Mouse (Mus musculus): ENCODE data around the gene Ovca2. TPM values are rescaled to one million over a fixed set of nuclear protein-coding genes. Genes with fewer than 3 reads are reported as not detected.
"Not testable (repeated sequence)": the region's sequence is repeated elsewhere in the genome, so short reads cannot be mapped to it uniquely, and the experiment has no call there.

Ovca2 gene
- polyA plus RNA-seq, 1 experiment = 19.5 TPM

GRCm38 (mm10) chr11:75190905-75191441 is 12.3 kb upstream of the Ovca2 start, which contains the start of gene Dph1:
Gene Dph1, minus strand, starts transcription at chr11:75191241.
- H3K4me3 ChIP-seq (ENCODE audit: insufficient read depth, low read length) = peak within 1 kb of the TSS; percentile 68
- H3K4me1 ChIP-seq (ENCODE audit: control insufficient read depth, insufficient read depth, low read length) = 0 out of 2 replicates have a peak, but pooled peaks cover 2% of the 10 kb centered on the region
- TF ChIP-seq POLR2A (IDR thresholded peaks at IDR 0.05; ENCODE audit: extremely low read depth, insufficient read depth, low read length) (no peak), CTCF (IDR thresholded peaks at IDR 0.05; ENCODE audit: extremely low read depth, insufficient read depth, low read length) (no peak)
- H3K27ac ChIP-seq (ENCODE audit: insufficient read depth, low read length) = no peak within 1 kb of the TSS

GRCm38 (mm10) chr11:75190371-75190724 is 11.7 kb upstream of the Ovca2 start:
- H3K4me1 ChIP-seq (ENCODE audit: control insufficient read depth, insufficient read depth, low read length) = 0 out of 2 replicates have a peak, but pooled peaks cover 2% of the 10 kb centered on the region
- TF ChIP-seq POLR2A (IDR thresholded peaks at IDR 0.05; ENCODE audit: extremely low read depth, insufficient read depth, low read length) (no peak; the same call in 1 of the 2 replicates), CTCF (IDR thresholded peaks at IDR 0.05; ENCODE audit: extremely low read depth, insufficient read depth, low read length) (no peak)
- no peak overlapping the region for H3K27ac ChIP-seq (ENCODE audit: insufficient read depth, low read length)
- peak overlapping the region; percentile 68 for H3K4me3 ChIP-seq (ENCODE audit: insufficient read depth, low read length)

GRCm38 (mm10) chr11:75189713-75190370 is 11.2 kb upstream of the Ovca2 start:
- Histone ChIP-seq H3K27ac (ENCODE audit: insufficient read depth, low read length) (no peak overlapping the region), H3K4me1 (ENCODE audit: control insufficient read depth, insufficient read depth, low read length) (0 out of 2 replicates have a peak, but pooled peaks cover 2% of the 10 kb centered on the region), H3K4me3 (ENCODE audit: insufficient read depth, low read length) (peak overlapping the region; percentile 68)
- TF ChIP-seq CTCF (IDR thresholded peaks at IDR 0.05; ENCODE audit: extremely low read depth, insufficient read depth, low read length) = no peak
- TF ChIP-seq POLR2A (IDR thresholded peaks at IDR 0.05; ENCODE audit: extremely low read depth, insufficient read depth, low read length) = no peak

- H3K4me1 ChIP-seq (ENCODE audit: control insufficient read depth, insufficient read depth, low read length) = peaks cover 2% of the 10 kb centered on the region; the same call in 1 of the 2 replicates
- no peak overlapping the region for H3K4me3 ChIP-seq (ENCODE audit: insufficient read depth, low read length)
- peak overlapping the region; percentile 83 for H3K27ac ChIP-seq (ENCODE audit: insufficient read depth, low read length)
- no peak for TF ChIP-seq POLR2A (IDR thresholded peaks at IDR 0.05; ENCODE audit: extremely low read depth, insufficient read depth, low read length)
- TF ChIP-seq CTCF (IDR thresholded peaks at IDR 0.05; ENCODE audit: extremely low read depth, insufficient read depth, low read length) = no peak
Observed at GRCm38 (mm10) chr11:75184986-75185385, 6.4 kb upstream of the Ovca2 start.

GRCm38 (mm10) chr11:75184573-75184972 is 5.9 kb upstream of the Ovca2 start:
- Histone ChIP-seq H3K4me3 (ENCODE audit: insufficient read depth, low read length) (no peak overlapping the region), H3K4me1 (ENCODE audit: control insufficient read depth, insufficient read depth, low read length) (peaks cover 2% of the 10 kb centered on the region), H3K27ac (ENCODE audit: insufficient read depth, low read length) (peak overlapping the region; percentile 83)
- TF ChIP-seq CTCF (IDR thresholded peaks at IDR 0.05; ENCODE audit: extremely low read depth, insufficient read depth, low read length) = no peak
- 0 out of 2 replicates have a peak, but pooled peaks have one; percentile 1 for TF ChIP-seq POLR2A (IDR thresholded peaks at IDR 0.05; ENCODE audit: extremely low read depth, insufficient read depth, low read length)

GRCm38 (mm10) chr11:75183917-75184570 is 5.4 kb upstream of the Ovca2 start:
- Histone ChIP-seq H3K4me1 (ENCODE audit: control insufficient read depth, insufficient read depth, low read length) (peaks cover 2% of the 10 kb centered on the region), H3K4me3 (ENCODE audit: insufficient read depth, low read length) (no peak overlapping the region), H3K27ac (ENCODE audit: insufficient read depth, low read length) (peak overlapping the region; percentile 83)
- TF ChIP-seq CTCF (IDR thresholded peaks at IDR 0.05; ENCODE audit: extremely low read depth, insufficient read depth, low read length) (no peak), POLR2A (IDR thresholded peaks at IDR 0.05; ENCODE audit: extremely low read depth, insufficient read depth, low read length) (0 out of 2 replicates have a peak, but pooled peaks have one; percentile 4)

GRCm38 (mm10) chr11:75178011-75178410 is 624 bp downstream of the Ovca2 start:
- Histone ChIP-seq H3K4me1 (ENCODE audit: control insufficient read depth, insufficient read depth, low read length) (no peaks in the 10 kb centered on the region; the same call in 1 of the 2 replicates), H3K27ac (ENCODE audit: insufficient read depth, low read length) (no peak overlapping the region), H3K4me3 (ENCODE audit: insufficient read depth, low read length) (peak overlapping the region; percentile 49)
- TF ChIP-seq POLR2A (IDR thresholded peaks at IDR 0.05; ENCODE audit: extremely low read depth, insufficient read depth, low read length) = no peak
- TF ChIP-seq CTCF (IDR thresholded peaks at IDR 0.05; ENCODE audit: extremely low read depth, insufficient read depth, low read length) = no peak

- H3K4me1 ChIP-seq (ENCODE audit: control insufficient read depth, insufficient read depth, low read length) = not testable (repeated sequence)
Observed at GRCm38 (mm10) chr11:75174574-75174973, 4.1 kb downstream of the Ovca2 start.

GRCm38 (mm10) chr11:75173799-75174165 is 4.9 kb downstream of the Ovca2 start:
- Histone ChIP-seq H3K27ac (ENCODE audit: insufficient read depth, low read length) (peak overlapping the region; percentile 54), H3K4me3 (ENCODE audit: insufficient read depth, low read length) (peak overlapping the region; percentile 47), H3K4me1 (ENCODE audit: control insufficient read depth, insufficient read depth, low read length) (no peaks in the 10 kb centered on the region; the same call in 1 of the 2 replicates)
- TF ChIP-seq CTCF (IDR thresholded peaks at IDR 0.05; ENCODE audit: extremely low read depth, insufficient read depth, low read length) (no peak), POLR2A (IDR thresholded peaks at IDR 0.05; ENCODE audit: extremely low read depth, insufficient read depth, low read length) (peak; percentile 74)

More at GRCm38 (mm10) chr11:75174574-75174973, 4.1 kb downstream of the Ovca2 start:
- not testable (repeated sequence) for H3K27ac ChIP-seq (ENCODE audit: insufficient read depth, low read length)
- H3K4me3 ChIP-seq (ENCODE audit: insufficient read depth, low read length) = peak overlapping the region; percentile 47; the same call in 1 of the 2 replicates
